Mouse (Mus musculus) heart, postnatal 0 days (tissue): Measurements from ENCODE around the gene Nubp1.

ENCODE experiments used
- CTCF ChIP-seq: IDR thresholded peaks from 2 replicates; pipeline ENCODE4 v1.5.1; 2016; ENCODE audit warnings: antibody characterized with exemption, control low read depth, low read depth
- EP300 ChIP-seq: IDR thresholded peaks from 2 replicates; pipeline ENCODE4 v1.6.1; 2016; ENCODE audit warnings: antibody characterized with exemption, low read depth

DNA sequence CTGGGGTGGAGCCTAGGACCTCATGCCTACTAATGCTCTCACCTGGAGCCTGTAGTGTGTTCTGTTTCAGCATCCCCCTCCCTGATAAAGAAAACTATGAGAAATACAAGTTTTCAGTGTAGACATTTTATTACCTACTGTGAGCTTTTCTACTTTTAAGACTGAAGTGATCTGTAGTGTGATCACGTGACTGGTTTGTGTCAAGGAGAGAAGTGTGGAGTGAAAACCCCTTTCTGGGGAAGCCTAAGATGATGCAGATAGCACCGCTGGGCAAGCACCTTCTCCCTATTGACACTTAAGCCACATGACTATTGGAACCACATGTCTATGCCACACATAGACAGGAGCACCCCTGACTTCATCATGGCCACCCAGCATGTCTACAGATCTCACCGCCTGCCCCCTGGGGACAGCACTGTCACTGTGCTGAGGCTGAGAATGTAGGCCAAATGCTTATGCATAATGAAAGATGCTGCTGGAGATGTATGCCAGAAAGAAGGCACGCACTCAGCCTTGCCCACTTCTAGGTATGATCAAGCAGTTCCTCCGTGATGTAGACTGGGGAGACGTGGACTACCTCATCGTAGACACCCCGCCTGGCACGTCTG is 8.8 kb downstream of the Nubp1 start:
- TF ChIP-seq CTCF (no peak), EP300 (no peak)
